Mouse (Mus musculus): ENCODE data around the gene Atp5d. TPM values are rescaled to one million over a fixed set of nuclear protein-coding genes. Genes with fewer than 3 reads are reported as not detected.
A peak's percentile ranks its signal among the peaks of the same experiment; 100 is the strongest.

Gene Atp5d
- total and polyA plus RNA-seq, 2 experiments from 2014 or later = 259 to 607 TPM

DNA sequence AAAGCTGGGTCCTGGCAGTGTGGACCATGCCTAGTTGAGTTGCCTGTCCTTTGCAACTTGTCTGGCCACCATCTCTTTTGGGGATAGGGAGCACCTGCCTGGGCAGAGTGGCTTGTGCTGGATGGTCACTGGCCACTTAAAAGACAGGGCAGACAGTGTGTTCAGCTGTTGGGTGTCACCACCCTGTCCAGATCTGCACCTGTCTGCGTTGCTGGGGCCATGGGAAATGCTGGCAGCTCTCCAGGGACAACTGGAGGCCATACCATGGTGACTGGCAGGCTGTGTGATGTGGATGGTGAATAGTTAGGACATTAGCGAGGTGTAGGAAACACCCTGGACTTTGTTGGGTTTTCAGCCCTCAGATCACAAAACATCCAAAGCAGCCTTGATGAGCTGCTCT lies 18.3 kb upstream of the Atp5d start:
- H3K27me3 ChIP-seq (ENCODE audit: insufficient read depth, low read length) = no peaks in the 10 kb centered on the region
- TF ChIP-seq CTCF (IDR thresholded peaks at IDR 0.05) = no peak
- H3K36me3 ChIP-seq (ENCODE audit: insufficient read depth, low read length) = peaks cover 8% of the 10 kb centered on the region; the same call in 1 of the 2 replicates
- 79% methylated on average over 2 of the region's 2 CpGs for WGBS
- ATAC-seq (ENCODE audit: low FRiP score) (no peak), DNase-seq (ENCODE audit: low spot score) (no peak)
- no peak overlapping the region for H3K27ac ChIP-seq (ENCODE audit: low read depth, low read length)
- H3K9ac ChIP-seq (replicated peaks; ENCODE audit: low read length, poor library complexity, severe bottlenecking) = no peak overlapping the region
- no peak overlapping the region for H3K4me3 ChIP-seq (ENCODE audit: low read depth, low read length)
- peaks cover 14% of the 10 kb centered on the region for H3K4me1 ChIP-seq (ENCODE audit: insufficient read depth, low read length)
- no peak overlapping the region for H3K4me2 ChIP-seq (ENCODE audit: low read depth, low read length, poor library complexity, severe bottlenecking)
- no peaks in the 10 kb centered on the region for H3K9me3 ChIP-seq (ENCODE audit: low read length)

DNA sequence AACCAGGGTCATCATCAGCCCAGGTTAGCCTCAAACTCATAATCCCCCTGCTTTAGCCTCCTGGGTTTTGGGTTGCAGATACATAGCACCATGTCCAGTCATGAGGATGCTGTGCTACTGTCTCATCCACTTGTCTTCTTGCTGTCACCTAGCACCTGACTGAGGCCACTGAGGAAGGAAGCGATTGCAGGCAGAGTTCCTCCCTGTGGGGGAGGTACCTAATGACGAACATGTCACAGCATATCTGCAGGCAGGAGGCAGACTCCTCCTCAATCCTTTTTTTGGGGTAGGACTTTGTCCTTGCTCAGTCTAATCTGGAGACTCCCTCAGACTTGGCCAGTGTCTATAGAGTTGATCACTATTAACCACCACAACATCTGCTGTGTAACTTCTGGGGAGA lies 16.8 kb upstream of the Atp5d start:
- ATAC-seq (ENCODE audit: low FRiP score) (no peak), DNase-seq (ENCODE audit: low spot score) (no peak)
- Histone ChIP-seq H3K27me3 (ENCODE audit: insufficient read depth, low read length) (no peaks in the 10 kb centered on the region), H3K36me3 (ENCODE audit: insufficient read depth, low read length) (peaks cover 21% of the 10 kb centered on the region), H3K4me2 (ENCODE audit: low read depth, low read length, poor library complexity, severe bottlenecking) (no peak overlapping the region), H3K9ac (replicated peaks; ENCODE audit: low read length, poor library complexity, severe bottlenecking) (no peak overlapping the region), H3K27ac (ENCODE audit: low read depth, low read length) (no peak overlapping the region), H3K9me3 (ENCODE audit: low read length) (no peaks in the 10 kb centered on the region), H3K4me1 (ENCODE audit: insufficient read depth, low read length) (peaks cover 14% of the 10 kb centered on the region), H3K4me3 (ENCODE audit: low read depth, low read length) (no peak overlapping the region)
- WGBS = 87% methylated on average over 2 of the region's 2 CpGs
- no peak for TF ChIP-seq CTCF (IDR thresholded peaks at IDR 0.05)

DNA sequence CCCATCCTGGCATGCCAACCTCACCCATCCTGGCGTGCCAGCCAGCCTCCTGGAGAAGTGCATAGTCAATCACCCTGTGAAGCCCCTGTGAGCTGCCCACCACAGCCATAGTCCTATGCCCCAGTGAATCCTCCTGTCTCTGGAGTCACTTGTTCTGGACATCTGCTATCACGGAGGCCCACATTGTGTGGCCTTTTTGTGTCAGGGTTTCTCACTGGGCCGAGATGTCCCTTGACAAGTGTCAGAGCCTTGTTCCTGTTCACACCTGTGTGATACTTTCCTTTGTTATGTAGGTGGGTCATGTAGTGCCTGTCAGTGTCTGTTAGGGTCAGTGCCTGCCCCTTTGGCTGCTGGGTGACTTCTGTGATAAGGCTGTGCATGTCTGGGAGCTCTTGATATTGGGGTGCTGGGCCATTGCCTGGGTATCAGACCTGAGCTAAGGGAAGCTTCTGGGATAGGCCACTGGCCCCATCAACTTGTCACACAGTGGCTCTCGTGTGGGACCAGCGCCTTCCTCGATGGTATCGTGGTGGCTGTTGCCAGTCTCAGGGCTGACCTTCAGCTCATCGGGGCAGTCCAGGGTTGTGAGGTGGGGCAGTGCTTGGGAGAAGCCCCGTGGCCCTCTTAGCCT lies 14.4 kb upstream of the Atp5d start:
- WGBS = 96% methylated on average over 9 of the region's 9 CpGs
- no peak overlapping the region for H3K27ac ChIP-seq (ENCODE audit: low read depth, low read length)

DNA sequence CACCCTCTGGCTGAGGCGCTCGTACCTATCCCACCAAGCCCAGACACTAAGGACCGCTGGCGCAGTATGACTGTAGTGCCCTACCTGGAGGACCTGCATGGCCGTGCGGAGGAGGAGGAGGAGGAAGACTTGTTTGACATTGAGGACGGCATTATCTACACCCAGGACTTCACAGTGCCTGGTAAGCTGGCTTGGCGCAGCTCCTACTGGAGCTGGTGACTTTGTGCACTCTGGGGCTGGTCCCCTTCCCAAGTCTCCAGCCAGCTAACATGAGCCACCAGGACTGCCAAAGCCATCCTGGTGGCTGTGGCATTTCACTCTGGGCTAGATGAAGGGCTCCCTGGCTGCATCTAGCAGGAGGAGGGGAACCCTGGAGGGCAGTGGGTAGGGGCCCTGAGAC lies 10.5 kb upstream of the Atp5d start:
- Histone ChIP-seq H3K9ac (replicated peaks; ENCODE audit: low read length, poor library complexity, severe bottlenecking) (no peak overlapping the region), H3K27ac (ENCODE audit: low read depth, low read length) (no peak overlapping the region), H3K36me3 (ENCODE audit: insufficient read depth, low read length) (peaks cover 72% of the 10 kb centered on the region), H3K4me2 (ENCODE audit: low read depth, low read length, poor library complexity, severe bottlenecking) (no peak overlapping the region), H3K27me3 (ENCODE audit: insufficient read depth, low read length) (no peaks in the 10 kb centered on the region), H3K9me3 (ENCODE audit: low read length) (no peaks in the 10 kb centered on the region), H3K4me1 (ENCODE audit: insufficient read depth, low read length) (0 out of 2 replicates have a peak, but pooled peaks cover 5% of the 10 kb centered on the region), H3K4me3 (ENCODE audit: low read depth, low read length) (no peak overlapping the region)
- ATAC-seq (ENCODE audit: low FRiP score) = no peak
- 98% methylated on average over 8 of the region's 8 CpGs for WGBS
- DNase-seq (ENCODE audit: low spot score) = no peak
- no peak for TF ChIP-seq CTCF (IDR thresholded peaks at IDR 0.05)

More for the DNA sequence above, 14.4 kb upstream of the Atp5d start:
- Histone ChIP-seq H3K4me1 (ENCODE audit: insufficient read depth, low read length) (no peaks in the 10 kb centered on the region), H3K27me3 (ENCODE audit: insufficient read depth, low read length) (no peaks in the 10 kb centered on the region), H3K9me3 (ENCODE audit: low read length) (no peaks in the 10 kb centered on the region), H3K36me3 (ENCODE audit: insufficient read depth, low read length) (peaks cover 44% of the 10 kb centered on the region), H3K9ac (replicated peaks; ENCODE audit: low read length, poor library complexity, severe bottlenecking) (peak overlapping the region; percentile 39; the same call in 1 of the 2 replicates), H3K4me3 (ENCODE audit: low read depth, low read length) (no peak overlapping the region), H3K4me2 (ENCODE audit: low read depth, low read length, poor library complexity, severe bottlenecking) (no peak overlapping the region)
- TF ChIP-seq CTCF (IDR thresholded peaks at IDR 0.05) = no peak
- no peak for DNase-seq (ENCODE audit: low spot score)
- ATAC-seq (ENCODE audit: low FRiP score) = no peak

DNA sequence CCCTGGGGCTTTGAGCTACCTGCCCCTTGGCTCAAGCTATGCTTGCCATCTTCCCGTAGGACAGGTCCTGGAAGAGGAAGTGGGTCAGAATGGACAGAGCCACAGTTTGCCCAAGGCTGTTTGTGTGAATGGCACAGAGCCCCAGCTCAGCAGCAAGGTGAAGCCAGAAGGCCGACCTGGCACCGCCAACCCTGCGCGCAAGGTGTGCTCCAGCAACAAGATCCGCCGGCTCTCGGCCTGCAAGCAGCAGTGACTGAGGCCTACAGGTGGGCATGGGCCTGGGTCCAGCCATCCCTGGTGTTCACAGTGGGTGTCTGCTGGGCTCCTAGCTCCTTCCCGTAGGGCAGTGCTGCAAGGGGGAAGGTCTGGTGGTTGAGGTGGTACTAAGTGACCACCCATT lies 8.6 kb upstream of the Atp5d start:
- DNase-seq (ENCODE audit: low spot score) = no peak
- no peak overlapping the region for H3K9ac ChIP-seq (replicated peaks; ENCODE audit: low read length, poor library complexity, severe bottlenecking)
- no peaks in the 10 kb centered on the region for H3K27me3 ChIP-seq (ENCODE audit: insufficient read depth, low read length)
- H3K9me3 ChIP-seq (ENCODE audit: low read length) = no peaks in the 10 kb centered on the region
- peaks cover 88% of the 10 kb centered on the region for H3K36me3 ChIP-seq (ENCODE audit: insufficient read depth, low read length)
- no peak overlapping the region for H3K4me3 ChIP-seq (ENCODE audit: low read depth, low read length)
- no peak overlapping the region for H3K27ac ChIP-seq (ENCODE audit: low read depth, low read length)
- WGBS = 90% methylated on average over 9 of the region's 9 CpGs
- TF ChIP-seq CTCF (IDR thresholded peaks at IDR 0.05) = no peak
- 0 out of 2 replicates have a peak, but pooled peaks cover 5% of the 10 kb centered on the region for H3K4me1 ChIP-seq (ENCODE audit: insufficient read depth, low read length)
- ATAC-seq (ENCODE audit: low FRiP score) = no peak
- no peak overlapping the region for H3K4me2 ChIP-seq (ENCODE audit: low read depth, low read length, poor library complexity, severe bottlenecking)

DNA sequence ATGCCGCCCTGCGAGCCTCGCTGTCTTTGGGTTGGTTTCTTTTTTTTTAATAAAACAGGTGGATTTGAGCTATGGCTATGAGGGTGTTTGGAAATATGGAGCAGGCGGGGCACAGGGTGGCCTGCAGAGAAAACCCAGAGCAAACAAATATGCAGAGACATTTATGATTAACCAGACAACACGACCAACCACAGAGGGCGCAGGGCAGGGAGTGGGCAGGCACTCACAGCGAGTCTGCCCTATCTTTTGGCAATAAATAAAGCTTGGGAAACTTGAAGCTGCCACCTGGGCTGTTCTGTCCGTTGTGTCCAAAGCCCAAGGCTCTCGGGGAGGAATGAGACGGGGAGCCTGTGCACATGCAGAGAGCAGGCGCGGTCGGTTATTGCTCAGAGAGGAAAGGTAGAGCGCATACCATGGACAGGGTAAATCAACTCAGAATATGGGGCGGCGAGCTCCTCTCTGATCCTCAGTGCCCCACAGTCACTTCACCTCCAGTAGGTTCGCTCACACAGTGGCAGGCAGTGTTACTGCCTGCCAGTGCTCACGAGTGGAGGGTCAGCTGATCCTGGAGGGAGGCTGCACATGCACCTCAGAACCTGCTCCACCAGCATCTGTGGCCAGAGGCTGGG lies 7.9 kb upstream of the Atp5d start:
- WGBS = 82% methylated on average over 18 of the region's 18 CpGs
- no peaks in the 10 kb centered on the region for H3K27me3 ChIP-seq (ENCODE audit: insufficient read depth, low read length)
- peak overlapping the region; percentile 67; the same call in 1 of the 2 replicates for H3K27ac ChIP-seq (ENCODE audit: low read depth, low read length)
- DNase-seq (ENCODE audit: low spot score) (no peak), ATAC-seq (ENCODE audit: low FRiP score) (no peak; the same call in 1 of the 2 replicates)
- no peak overlapping the region for H3K4me3 ChIP-seq (ENCODE audit: low read depth, low read length)
- H3K4me2 ChIP-seq (ENCODE audit: low read depth, low read length, poor library complexity, severe bottlenecking) = no peak overlapping the region
- H3K9ac ChIP-seq (replicated peaks; ENCODE audit: low read length, poor library complexity, severe bottlenecking) = no peak overlapping the region
- H3K4me1 ChIP-seq (ENCODE audit: insufficient read depth, low read length) = 0 out of 2 replicates have a peak, but pooled peaks cover 5% of the 10 kb centered on the region
- peaks cover 88% of the 10 kb centered on the region for H3K36me3 ChIP-seq (ENCODE audit: insufficient read depth, low read length)
- H3K9me3 ChIP-seq (ENCODE audit: low read length) = no peaks in the 10 kb centered on the region
- TF ChIP-seq CTCF (IDR thresholded peaks at IDR 0.05) = no peak

Data from midbrain, postnatal 0 days (tissue).